In the genomic region with DNA sequence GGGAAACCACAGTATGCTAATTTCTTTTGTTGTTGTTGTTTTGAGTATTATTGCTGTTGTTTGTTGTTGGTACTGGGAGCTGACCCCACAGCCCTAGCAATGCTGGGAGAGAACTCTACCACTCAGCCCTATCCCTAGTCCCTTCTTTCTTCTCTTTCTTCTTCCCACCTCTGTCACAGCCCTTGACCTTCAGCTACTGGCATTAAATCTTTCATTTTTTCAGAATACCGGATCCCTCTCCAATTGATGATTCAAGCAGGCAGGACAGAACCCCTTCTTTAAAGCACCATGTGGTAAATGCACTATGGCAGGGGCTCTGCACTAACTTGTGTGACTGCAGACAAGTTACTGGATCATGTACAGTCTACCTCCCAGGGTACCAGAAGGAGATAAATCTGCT, we compare ENCODE assay signal across 15 mouse cellular contexts.
"Had no signal": no experiment of that assay in that cellular context is flagged by ENCODE, and none has a peak within 500 bp of the region (broad histone marks: within the 10 kb centered on the region; RNA-seq: fewer than 3 reads in every experiment).

No protein-coding gene starts in this region.

- DNase-seq: cerebellum, adult 9-10 months; cerebellum, adult 9-11 months; cerebellum, postnatal 10 days; cerebellum, postnatal 14 days; cerebellum, postnatal 25 days; cerebellum, postnatal 36 days; embryo, embryonic 11 days; forebrain, postnatal 0 days; gastrocnemius, adult 2 months; gastrocnemius, postnatal 10 days; gastrocnemius, postnatal 14 days; gastrocnemius, postnatal 25 days; gastrocnemius, postnatal 36 days; heart, adult 18-20 months; heart, adult 2 months had no signal
